Mouse (Mus musculus) liver, embryonic 14.5 days (tissue): Measurements from ENCODE around the gene Lrig1.

Experiments
- CTCF ChIP-seq: IDR thresholded peaks from 2 replicates; pipeline ENCODE4 v1.5.1; 2016; ENCODE audit warnings: antibody characterized with exemption, low read depth, control low read depth
- EP300 ChIP-seq: IDR thresholded peaks from 2 replicates; pipeline ENCODE4 v1.6.1; 2016; ENCODE audit warnings: antibody characterized with exemption, low read depth

DNA sequence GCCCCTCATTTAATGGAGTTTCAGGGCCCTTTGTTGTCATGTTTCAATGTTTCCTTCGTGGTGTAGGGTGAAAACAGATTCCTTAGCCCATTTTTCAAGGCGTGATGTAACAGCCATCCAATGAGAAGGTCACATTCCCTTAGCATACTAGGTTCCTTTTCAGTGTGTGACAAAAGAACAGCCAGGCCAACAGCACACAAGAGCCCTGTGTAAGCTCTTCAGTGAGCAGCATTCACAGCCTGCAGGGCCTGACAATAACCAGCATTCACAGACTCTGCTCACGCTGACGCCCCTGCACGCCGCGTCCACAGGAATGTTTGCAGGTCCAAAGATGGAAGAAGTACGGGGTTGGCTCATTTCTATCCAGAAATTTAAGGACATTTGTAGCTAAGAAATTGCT, 122.0 kb downstream of the Lrig1 start:
- TF ChIP-seq EP300 (no peak), CTCF (no peak)
